Mouse (Mus musculus) bone marrow macrophage, adult 2 months (primary cell): ENCODE results near the gene Gm13290.

Source experiments
- CTCF ChIP-seq: IDR thresholded peaks from 2 replicates; pipeline ENCODE4 v1.5.1; 2012; ENCODE audit warnings: low read depth, mild to moderate bottlenecking, low read length, moderate library complexity
- POLR2A ChIP-seq: IDR thresholded peaks from 2 replicates; pipeline ENCODE4 v1.6.1; 2012; ENCODE audit warnings: mild to moderate bottlenecking, low read depth, low read length, borderline replicate concordance

DNA sequence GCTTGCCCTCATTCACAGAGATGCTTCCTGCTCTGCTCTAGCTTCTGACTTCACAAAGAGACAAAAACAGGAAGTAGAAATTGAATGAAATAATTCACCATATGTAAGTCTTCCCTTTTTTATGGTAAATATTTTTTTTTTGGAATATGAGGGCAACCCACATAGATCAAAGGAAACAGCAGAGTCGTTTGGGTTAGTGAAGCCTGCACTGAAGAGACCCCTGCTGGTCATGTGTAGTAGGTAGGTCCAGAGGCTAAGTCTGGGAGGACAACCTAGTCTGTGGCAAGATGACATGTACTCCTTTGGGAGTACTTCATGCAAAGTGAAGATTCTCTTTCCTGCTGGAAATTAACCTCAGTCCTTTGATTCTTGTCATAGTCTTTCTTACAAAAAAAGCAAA is 46.3 kb upstream of the Gm13290 start:
- no peak for TF ChIP-seq POLR2A
- TF ChIP-seq CTCF = no peak
